Mouse (Mus musculus): Measurements from ENCODE around the gene Gca. TPM values are rescaled to one million over a fixed set of nuclear protein-coding genes. Genes with fewer than 3 reads are reported as not detected.

Gca gene
- 12.0 and 12.4 TPM in 2 replicates for total RNA-seq (2017)

DNA sequence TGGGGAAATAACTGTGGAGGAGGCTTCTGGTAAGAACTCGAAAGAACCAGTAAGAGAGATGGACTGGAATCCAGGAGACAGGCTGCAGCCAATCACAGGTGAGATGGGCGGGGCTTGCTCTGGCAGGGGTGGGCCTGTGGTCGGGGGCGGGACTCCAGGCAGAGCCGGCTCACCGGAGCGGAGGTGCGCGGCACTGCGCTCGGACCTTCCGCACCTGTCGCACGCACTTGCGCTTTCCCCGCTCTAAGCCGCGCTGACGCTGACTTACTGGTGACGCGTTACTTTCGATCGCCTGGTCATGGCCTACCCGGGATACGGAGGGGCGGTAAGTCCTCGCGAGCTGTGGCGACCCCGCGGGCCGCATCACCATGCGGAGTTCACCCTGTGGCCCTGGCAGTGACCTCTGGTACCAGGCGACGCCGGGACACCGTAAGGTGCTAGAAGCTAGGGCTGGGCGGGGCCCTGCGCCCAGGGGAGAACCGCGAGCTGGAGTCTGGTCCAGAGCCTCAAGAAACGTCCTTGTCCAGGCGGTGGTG is at the start of gene Gca:
Gca (plus strand) TSS at position 151 of the 536 bp plus-strand sequence.
- ATAC-seq (ENCODE audit: extremely low read depth, insufficient number of reproducible peaks, low FRiP score, poor library complexity, severe bottlenecking), result peak; percentile 98

DNA sequence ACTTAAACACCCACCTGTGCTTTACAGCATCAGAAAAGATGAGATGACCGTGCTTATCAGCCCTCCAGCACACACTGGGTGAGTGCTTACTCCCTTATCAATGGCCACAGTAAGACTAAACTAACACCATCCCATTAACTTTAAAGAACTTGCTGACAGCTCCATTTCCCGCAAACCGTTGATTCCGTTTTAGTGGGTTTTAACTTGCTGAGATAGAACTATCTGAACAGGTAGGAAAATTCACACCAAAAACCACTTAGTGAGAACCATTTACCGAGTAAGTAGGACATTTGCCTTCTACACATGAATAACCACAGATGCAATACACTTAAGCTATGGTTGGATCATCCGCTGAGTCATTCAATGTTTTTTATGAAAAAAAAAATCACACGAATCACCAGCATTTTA is 45.1 kb upstream of the Gca start:
- ATAC-seq (ENCODE audit: extremely low read depth, insufficient number of reproducible peaks, low FRiP score, poor library complexity, severe bottlenecking), result no peak

DNA sequence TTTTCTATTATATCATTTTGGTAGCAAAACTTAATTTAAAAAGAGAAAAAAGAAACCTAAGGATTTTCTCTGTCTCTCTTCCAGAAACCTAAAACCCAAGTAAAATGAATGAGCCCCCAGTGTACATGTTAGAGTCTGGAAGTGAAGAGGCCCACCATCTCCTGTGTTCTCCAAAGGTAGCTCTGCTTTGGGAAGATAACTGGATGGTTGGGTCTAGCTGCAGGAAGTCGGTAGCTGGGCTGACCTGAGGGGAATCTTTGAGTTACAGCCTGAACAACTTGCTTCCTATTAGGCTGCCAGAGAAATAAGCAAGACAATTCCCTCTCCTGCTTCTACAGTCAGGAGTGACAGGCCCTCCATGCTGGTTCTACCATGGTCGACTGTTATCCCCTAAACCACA is 44.4 kb upstream of the Gca start:
- no peak for ATAC-seq (ENCODE audit: extremely low read depth, insufficient number of reproducible peaks, low FRiP score, poor library complexity, severe bottlenecking)

DNA sequence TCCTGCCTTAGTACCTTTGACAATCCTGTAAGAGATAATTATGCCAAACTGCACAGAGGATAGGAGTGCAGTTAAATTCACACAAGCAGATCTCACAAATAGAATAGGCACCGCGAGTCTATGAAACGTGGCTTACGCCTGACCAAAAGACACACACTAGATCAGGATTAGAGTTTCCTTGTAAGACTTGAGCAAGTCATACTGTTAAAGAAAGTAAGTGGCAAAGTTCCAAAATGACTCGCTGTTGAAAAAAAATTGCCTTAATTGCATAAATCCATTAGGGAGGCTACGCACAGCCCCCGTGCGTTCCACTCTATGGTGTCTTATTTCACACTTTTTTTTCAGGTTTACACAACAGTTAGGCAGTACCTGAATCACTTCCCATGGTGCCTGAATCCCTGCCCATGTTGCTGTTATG is 41.1 kb upstream of the Gca start:
- ATAC-seq (ENCODE audit: extremely low read depth, insufficient number of reproducible peaks, low FRiP score, poor library complexity, severe bottlenecking), result no peak

DNA sequence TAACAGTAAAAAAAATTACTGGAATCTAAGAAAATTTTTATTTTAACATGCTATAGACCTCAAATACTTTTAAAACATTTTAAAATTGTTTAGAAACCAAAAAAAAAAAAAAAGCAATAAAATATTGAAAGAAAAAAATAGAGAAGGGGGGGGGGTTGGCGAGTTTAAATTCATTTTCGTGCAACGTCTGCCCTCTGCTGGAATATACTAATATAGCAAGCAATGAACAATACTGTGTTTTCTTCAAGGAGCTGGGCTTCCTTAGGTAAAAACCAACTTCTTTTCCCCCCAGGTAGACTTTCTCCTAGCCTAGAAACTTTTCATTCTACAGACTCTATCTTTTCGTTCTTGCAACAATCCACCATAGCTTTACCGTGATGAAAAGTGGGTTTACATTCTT is 36.4 kb upstream of the Gca start:
- ATAC-seq (ENCODE audit: extremely low read depth, insufficient number of reproducible peaks, low FRiP score, poor library complexity, severe bottlenecking), result 0 out of 2 replicates have a peak, but pooled peaks have one; percentile 36

DNA sequence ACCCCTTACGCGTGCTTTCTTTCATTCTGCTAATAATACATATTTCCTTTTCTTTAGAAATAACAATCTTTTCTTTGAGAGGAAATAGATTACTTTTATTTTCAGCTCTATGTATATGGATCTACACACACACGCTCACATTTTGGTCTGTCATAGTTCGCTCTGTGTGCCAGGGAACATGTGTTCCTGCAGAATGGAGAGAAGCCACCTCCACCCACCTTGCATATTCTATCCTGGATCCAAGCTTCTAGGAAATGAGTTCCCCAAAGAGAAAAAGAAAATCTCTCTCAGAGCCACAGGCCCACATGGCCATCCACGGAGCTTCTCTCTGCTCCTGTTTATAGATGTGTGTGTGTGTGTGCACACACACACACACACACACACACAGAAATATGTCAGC is 35.7 kb upstream of the Gca start:
- ATAC-seq (ENCODE audit: extremely low read depth, insufficient number of reproducible peaks, low FRiP score, poor library complexity, severe bottlenecking), result no peak

DNA sequence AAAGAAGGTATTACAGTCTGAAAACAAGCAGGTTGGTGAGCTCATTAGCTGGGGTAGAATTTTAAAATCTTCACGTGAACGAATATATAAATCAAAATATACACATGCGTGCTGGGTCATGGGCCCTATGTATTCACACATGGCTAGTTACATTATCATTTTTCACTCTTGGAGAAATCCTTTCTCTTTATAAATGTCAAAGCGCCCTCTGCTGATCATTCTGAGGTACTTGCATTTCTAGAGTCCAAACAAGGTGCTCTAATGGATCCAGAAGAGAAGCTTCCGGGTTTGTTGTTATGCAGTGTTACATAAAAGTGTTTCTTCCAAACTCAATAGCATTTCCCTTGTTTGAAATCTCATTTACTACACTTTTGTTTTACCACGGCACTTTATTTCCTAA is 33.6 kb upstream of the Gca start:
- peak; percentile 70 for ATAC-seq (ENCODE audit: extremely low read depth, insufficient number of reproducible peaks, low FRiP score, poor library complexity, severe bottlenecking)

DNA sequence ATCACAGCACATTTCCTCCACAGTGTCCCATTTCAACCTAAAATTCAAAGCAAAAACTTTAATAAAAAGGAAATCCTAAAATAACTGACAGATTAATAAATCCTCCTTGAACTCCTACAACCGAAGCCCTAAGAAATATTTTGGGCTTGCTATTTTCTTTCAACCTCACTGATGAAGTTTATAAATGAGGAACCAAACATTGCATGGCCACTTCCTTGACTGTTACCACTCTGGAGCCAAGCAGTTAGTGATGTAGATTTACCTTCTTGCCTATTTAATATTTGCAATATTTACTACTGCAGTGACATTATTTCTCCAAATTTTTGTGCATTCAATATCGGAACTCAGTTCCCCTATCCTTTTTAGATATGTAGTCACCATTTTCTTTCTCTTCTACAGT is 24.2 kb upstream of the Gca start:
- ATAC-seq (ENCODE audit: extremely low read depth, insufficient number of reproducible peaks, low FRiP score, poor library complexity, severe bottlenecking), result no peak

DNA sequence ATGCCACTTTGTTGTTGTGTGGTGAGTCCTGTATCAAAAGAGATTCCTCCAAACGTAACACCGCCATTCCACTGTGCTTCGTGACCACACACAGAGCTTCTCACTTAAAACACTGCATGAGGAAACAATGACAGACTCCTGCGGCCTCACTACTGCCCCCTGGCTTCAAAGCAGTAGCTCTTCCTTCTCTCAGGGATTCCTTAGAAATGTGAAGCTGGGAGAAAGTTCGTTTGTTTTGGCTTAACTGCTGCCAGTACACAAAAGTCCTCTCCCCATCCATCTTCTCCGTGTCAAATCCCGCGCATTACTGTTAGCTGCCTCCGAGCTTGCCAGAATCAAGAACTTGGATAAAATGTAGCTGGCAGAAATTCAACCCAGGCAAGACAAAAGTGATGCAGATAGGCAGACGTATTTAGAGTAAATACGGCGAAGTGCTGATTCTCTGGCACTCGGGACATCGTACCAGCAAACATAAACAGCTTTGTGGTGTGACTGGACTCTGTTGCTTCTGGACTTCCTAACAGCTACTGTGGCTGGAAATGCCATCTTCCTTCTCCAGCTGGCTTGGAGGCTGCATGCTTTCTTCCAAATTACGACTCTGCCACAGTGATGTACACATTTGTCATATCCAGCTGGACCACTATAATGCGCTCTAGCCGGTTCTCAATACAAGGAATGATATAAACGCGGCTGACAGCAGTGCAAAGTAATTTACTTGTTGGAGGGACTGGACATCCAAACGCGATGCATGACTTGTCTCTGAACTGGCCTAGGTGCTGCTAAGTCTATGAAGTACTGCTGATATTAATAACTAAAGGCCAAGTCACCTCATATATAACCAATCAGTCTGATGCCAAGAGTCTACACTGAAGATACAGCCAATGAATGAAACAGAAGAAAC is 20.4 kb upstream of the Gca start:
- ATAC-seq (ENCODE audit: extremely low read depth, insufficient number of reproducible peaks, low FRiP score, poor library complexity, severe bottlenecking), result peak; percentile 67

DNA sequence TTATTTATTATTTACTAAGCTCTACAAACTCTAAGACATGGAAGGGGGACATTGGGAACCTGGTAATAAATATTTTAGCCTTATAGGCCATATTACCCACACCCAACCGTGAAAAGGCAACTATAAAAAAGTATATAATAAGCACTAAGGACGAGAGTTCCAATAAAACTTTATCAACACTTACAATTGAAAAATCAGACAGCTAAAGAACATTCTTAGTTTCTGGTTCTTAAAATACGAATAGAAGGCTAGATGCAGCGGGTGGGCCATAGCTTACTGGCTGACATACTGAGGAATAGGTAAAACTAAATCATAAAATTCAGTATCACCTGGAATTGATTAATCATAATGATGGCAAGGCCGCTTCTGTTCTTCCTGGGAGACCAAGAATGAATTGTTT is 19.2 kb upstream of the Gca start:
- ATAC-seq (ENCODE audit: extremely low read depth, insufficient number of reproducible peaks, low FRiP score, poor library complexity, severe bottlenecking), result no peak

DNA sequence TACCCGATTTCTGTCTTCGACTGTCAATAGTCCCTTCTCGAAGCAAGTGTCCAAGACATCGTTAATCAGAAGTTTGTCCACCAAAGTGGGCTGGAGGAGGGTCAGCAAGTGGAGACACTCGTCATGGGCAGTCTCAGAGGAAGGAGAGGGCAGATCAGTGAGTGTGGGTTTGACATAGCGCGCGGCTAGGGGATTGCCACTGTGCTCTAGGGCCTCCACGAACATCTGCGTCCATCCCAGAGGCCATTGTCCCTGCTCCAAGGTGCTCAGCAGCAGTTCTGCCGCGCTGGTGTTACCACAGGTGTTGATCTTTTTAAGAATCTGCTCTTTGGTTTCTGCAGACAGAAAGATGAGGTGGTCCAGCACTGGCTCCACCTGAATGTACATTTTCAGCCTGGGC is 18.6 kb upstream of the Gca start:
- ATAC-seq (ENCODE audit: extremely low read depth, insufficient number of reproducible peaks, low FRiP score, poor library complexity, severe bottlenecking), result no peak

DNA sequence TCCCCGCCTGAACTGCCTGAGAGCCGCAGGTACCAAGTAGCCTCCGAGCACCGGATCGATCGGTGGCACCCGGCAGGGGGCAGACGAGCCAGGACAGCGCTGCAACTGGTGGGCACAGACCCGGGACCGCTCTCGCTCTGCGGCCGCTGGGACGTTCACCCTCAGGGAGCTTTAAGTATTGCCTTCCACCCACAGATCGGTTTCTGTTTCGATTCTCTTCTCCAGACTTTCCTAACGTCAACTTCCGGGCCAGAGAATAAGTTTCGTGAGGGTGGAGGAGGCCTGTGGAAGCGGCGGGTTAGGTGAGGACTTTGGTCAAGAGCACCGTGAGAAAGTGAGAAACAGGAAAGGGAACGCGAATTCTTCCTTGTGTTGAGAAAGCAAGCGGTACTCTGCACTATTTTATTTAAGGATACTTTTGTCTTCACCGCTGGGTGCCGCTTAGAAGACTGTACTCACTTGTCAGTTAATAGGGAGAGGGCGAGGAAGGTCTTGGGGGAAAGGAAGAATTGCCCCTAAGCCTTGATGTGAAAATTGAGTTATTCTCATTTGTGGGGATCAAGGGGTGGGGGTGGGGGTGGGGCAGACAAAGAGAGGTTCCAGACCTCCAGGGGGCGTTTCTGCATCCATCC is 18.0 kb upstream of the Gca start, which contains the start of gene Ifih1:
Ifih1 (minus strand) TSS at position 242 of the 632 bp plus-strand sequence.
- peak; percentile 87 for ATAC-seq (ENCODE audit: extremely low read depth, insufficient number of reproducible peaks, low FRiP score, poor library complexity, severe bottlenecking)

DNA sequence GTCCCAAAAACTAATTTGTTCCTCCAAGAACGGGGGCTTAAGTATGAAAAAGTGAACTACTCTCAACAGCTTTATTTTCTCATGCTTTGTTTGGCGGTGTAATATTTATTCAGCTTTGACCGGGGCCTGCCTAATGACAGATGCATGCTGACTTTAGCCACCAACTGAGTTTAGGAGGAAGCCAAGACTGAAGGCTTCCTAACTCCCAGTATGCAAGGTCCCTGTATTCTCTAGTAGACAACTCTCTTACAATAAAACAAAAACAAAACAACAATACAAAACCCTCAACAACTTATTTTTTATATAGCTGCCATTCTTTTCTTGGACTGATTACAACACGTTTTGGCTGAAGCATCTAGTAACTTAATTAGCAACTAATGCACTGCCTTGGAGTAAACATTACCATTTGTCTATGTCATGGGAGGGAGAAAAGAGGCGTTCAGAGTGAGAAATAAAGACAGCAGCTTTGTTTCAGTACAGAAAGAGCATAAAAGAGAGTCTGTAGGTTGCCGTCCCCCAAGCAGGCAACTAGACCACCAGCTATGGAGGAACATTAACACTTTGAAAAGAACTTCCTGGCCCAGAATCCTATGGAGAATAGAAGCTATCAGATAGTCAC is 17.3 kb upstream of the Gca start:
- no peak for ATAC-seq (ENCODE audit: extremely low read depth, insufficient number of reproducible peaks, low FRiP score, poor library complexity, severe bottlenecking)

DNA sequence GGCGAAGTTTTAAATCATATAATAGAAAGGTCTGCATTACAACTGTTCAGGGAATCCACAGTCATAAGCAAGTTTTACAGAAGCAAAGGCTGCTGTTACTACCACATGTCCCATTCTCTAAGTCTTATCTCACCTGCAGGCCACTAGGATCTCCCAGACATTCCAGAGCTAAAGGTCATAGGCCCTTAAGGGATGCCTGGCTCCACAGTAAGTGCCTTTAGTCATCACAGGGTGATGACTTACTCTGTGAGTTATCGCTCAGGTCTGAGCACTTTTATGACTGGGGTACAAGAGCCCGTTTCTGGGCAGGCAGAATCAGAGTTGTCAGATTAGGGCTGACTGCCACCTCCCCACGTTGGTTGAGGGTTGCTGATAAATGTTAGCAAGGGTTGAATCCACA is 12.2 kb upstream of the Gca start:
- no peak for ATAC-seq (ENCODE audit: extremely low read depth, insufficient number of reproducible peaks, low FRiP score, poor library complexity, severe bottlenecking)

DNA sequence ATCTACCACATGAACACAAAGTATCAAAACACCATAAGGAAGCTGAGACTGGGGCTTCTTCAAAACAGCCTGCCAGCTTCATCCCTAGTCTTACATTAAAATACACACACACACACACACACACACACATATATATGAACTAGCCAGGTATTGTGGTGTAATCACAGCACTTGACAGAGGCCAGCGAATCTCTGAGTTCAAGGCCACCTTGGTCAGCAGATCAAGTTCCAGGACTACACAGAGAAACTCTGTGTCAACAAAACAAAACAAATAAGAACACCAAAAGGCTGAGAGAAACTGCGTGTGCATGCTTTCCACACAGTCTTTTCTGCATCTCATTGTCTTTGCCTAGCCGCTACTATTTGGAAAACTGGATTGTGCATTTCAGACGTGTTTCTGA is 11.6 kb upstream of the Gca start:
- no peak for ATAC-seq (ENCODE audit: extremely low read depth, insufficient number of reproducible peaks, low FRiP score, poor library complexity, severe bottlenecking)

DNA sequence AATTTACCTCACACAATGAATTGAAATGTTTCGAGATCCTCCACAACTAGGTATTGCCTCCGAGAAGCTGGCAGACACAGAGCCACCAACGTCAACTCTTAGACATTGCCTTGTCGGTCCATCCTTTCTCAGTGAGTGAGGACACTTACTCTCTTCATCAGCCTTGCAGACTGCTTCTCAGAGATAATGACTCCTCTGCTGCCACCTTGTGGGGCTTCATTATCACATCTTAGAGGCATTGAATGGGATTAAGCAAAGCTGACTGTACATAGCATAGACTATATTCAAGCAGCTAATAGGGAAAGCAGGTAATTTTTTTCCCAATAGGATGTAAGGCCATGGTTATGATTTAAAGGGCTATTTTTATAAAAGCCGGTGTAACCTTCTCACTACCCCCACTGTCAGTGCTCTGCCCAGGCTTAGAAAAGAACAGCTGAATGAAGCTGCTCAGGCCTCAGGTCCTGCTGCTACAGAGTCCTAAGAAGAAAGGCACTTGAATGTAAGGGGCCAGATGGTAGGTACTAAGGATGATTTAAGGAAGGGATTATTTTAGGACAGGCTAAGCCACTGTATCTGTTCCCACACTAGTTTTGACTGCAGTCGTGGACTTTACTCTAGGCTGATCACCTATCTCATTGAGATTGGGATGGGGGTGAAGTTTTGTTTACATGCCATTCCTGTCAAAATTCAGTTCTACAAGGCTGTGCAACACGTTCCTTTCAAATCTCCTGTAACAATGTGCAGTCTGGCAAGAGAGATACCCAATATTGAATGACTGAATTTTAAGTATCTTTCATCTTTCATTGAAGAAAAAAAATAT is 9.4 kb upstream of the Gca start:
- ATAC-seq (ENCODE audit: extremely low read depth, insufficient number of reproducible peaks, low FRiP score, poor library complexity, severe bottlenecking), result peak; percentile 90

DNA sequence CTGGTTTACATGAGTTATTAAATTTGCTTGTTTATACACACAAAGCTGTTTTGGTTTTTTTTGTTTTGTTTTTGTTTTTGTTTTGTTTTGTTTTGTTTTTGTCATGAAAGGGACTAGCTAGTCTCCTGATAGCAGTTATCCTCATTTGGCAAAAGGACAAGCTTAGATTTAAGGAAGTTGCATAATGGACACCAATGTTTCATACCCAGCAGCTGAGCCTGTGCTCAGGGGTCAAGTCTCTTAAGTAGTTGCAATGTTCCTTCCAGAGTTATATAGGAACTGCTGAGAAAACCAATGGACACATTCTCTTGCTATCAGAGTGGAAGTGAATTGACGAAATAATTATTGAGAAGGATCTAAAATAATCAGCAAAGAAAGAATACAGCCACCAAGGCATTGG is 8.0 kb upstream of the Gca start:
- no peak for ATAC-seq (ENCODE audit: extremely low read depth, insufficient number of reproducible peaks, low FRiP score, poor library complexity, severe bottlenecking)

DNA sequence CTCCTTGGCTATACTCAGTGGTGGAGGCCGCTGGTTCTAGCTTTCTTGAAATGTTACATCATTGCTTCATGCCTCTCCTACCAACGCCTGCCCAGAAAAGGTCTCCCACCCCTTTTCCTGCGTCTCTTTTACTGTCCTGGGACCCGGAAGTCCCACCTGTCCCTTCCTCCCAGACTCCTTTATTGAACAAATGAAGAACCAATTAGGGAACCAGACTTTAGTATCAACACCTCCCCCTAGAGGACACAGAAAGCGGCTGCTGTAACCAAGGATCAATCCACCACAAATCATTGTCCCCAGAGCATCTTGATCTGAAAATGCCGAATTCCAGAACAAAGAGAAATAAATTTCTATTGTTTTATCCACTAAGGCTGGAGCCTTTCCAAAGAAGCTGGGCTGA is 3.5 kb upstream of the Gca start:
- no peak for ATAC-seq (ENCODE audit: extremely low read depth, insufficient number of reproducible peaks, low FRiP score, poor library complexity, severe bottlenecking)

DNA sequence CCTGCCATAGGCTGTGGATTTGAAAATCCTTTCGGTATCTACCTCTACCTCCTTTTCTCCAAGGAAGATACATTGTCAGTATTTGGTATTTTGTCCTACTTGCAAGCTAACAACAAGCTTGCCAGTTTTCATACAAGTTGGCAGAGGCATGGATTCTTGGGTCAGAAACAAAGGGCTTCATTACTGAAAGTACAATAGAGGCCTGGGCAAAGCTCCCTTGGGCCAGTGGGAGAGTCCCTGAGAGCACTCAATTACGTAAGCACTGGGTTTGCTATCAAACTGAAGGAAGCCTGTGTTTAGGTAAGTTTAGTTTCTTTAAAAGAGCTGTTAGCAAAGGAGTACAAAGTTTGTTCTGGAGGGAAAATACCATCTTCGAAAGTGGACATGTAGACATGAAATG is 1.5 kb upstream of the Gca start:
- ATAC-seq (ENCODE audit: extremely low read depth, insufficient number of reproducible peaks, low FRiP score, poor library complexity, severe bottlenecking), result no peak

All from neutrophil, adult 5-6 weeks (primary cell).